Mouse (Mus musculus): Measurements from ENCODE around the gene Trnp1.

GRCm38 (mm10) chr4:133460006-133460405, 38.3 kb downstream of the Trnp1 start:
- TF ChIP-seq POLR2A (IDR thresholded peaks at IDR 0.05; ENCODE audit: borderline replicate concordance, low read depth, low read length) = no peak
- TF ChIP-seq CTCF (IDR thresholded peaks at IDR 0.05; ENCODE audit: low read depth, low read length) = no peak
